Mouse (Mus musculus) ES-E14 (cell line): ENCODE data around the gene Fgr.

Source experiments
- CHD2 ChIP-seq: IDR thresholded peaks from 2 replicates; pipeline ENCODE4 v1.6.1; 2014; ENCODE audit warnings: mild to moderate bottlenecking, low read depth, low read length, inconsistent platforms
- HCFC1 ChIP-seq: IDR thresholded peaks from 2 replicates; pipeline ENCODE4 v1.6.1; 2012; ENCODE audit warnings: low read length, inconsistent platforms, borderline replicate concordance; ENCODE audit not compliant: insufficient read depth
- MAFK ChIP-seq: IDR thresholded peaks from 2 replicates; pipeline ENCODE4 v1.6.1; 2014; ENCODE audit warnings: mild to moderate bottlenecking, low read depth, low read length, inconsistent platforms; ENCODE audit not compliant: insufficient read depth
- ZC3H11A ChIP-seq: IDR thresholded peaks from 2 replicates; pipeline ENCODE4 v1.6.1; 2012; ENCODE audit warnings: low read depth, mild to moderate bottlenecking, inconsistent platforms, low read length, borderline replicate concordance
- ZNF384 ChIP-seq: IDR thresholded peaks from 2 replicates; pipeline ENCODE4 v1.6.1; 2012; ENCODE audit warnings: low read depth, low read length, inconsistent platforms

DNA sequence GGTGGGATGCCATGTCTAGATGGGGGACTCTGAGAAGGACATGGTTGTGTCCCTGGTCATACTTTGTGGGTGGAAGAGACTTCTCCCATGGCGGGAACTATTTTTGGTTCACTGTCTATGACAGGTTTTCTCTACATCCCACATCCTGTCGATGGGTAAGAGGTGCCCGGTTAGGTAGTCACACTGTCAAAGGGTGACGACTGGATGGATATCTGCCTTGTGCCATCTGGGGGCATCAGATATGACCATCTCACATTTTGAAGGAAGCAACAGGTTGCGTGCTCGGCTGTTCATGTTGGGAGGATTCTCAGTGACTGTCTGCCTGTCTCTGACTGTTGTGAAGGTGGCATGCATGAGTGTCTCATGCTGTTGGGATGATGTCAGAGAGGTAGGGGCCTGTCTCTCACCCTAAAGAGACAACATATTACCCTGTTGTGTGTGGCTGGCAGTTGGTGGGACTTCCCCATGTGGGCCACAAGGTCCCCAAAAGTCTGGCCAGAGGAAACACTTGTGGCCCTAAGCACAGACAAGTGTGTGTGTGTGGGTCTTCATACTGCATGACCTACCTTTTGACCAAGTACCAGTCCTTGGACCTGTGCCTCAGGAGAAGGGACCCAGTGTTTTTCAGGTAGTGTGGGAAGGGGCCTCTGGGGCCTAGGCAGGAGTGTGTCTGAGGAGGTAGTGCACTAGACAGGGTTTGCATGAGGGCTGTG lies 77.1 kb downstream of the Fgr start:
- TF ChIP-seq CHD2 (no peak), ZNF384 (no peak), ZC3H11A (no peak), HCFC1 (no peak), MAFK (no peak)
